Mouse (Mus musculus) lung, embryonic 14.5 days (tissue): ENCODE results near the gene Rsph14. TPM values are rescaled to one million over a fixed set of nuclear protein-coding genes. Genes with fewer than 3 reads are reported as not detected.

Source experiments
- ATAC-seq: fragments of 200-750 bp; cut with Nextera tagmentation; 2 replicates; pipeline ENCODE4 v1.8.0; 2017; ENCODE audit warnings: mild to moderate bottlenecking, moderate TSS enrichment, moderate library complexity; ENCODE audit not compliant: insufficient read depth
- DNase-seq: peaks from one replicate; pipeline ENCODE4 v3.0.0-alpha.2; 2015
- H3K27ac ChIP-seq: fragments of 300-500 bp; sonication (generic); 2 replicates; pipeline ENCODE4 v1.5.1; 2014; ENCODE audit warnings: low read depth, mild to moderate bottlenecking, moderate library complexity
- H3K27me3 ChIP-seq: fragments of 300-500 bp; sonication (generic); 2 replicates; pipeline ENCODE4 v1.6.1; 2014; ENCODE audit warnings: low read length, control low read depth; ENCODE audit not compliant: insufficient read depth
- H3K36me3 ChIP-seq: fragments of 300-500 bp; sonication (generic); 2 replicates; pipeline ENCODE4 v1.6.1; 2014; ENCODE audit warnings: control low read depth; ENCODE audit not compliant: insufficient read depth
- H3K4me1 ChIP-seq: fragments of 300-500 bp; sonication (generic); 2 replicates; pipeline ENCODE4 v1.6.1; 2014; ENCODE audit warnings: antibody characterized with exemption, control low read depth; ENCODE audit not compliant: insufficient read depth
- H3K4me2 ChIP-seq: fragments of 300-500 bp; sonication (generic); 2 replicates; pipeline ENCODE4 v1.6.1; 2014; ENCODE audit warnings: mild to moderate bottlenecking
- H3K4me3 ChIP-seq: fragments of 300-500 bp; sonication (generic); 2 replicates; pipeline ENCODE4 v1.5.1; 2014; ENCODE audit warnings: low read depth, low read length
- H3K9ac ChIP-seq: fragments of 300-500 bp; sonication (generic); 2 replicates; pipeline ENCODE4 v1.6.1; 2014
- H3K9me3 ChIP-seq: fragments of 300-500 bp; sonication (generic); 2 replicates; pipeline ENCODE4 v1.6.1; 2016; ENCODE audit warnings: low read depth, low read length, control low read depth
- CTCF ChIP-seq: IDR thresholded peaks from 2 replicates; pipeline ENCODE4 v1.5.1; 2016; ENCODE audit warnings: antibody characterized with exemption, low read depth
- WGBS: fragments of 180-500 bp; shearing (Covaris S2); extraction: QIAGEN DNeasy Blood & Tissue Kit; methylation state at CpG from one replicate; pipeline ENCODE4 v1.1.7; 2014; 5-methylcytosine and 5-hydroxymethylcytosine counted together
- polyA plus RNA-seq: library from polyadenylated mRNA; unstranded; fragments of >200 nt; fragmentation: Nextera tagmentation; extraction: Ambion mirVana; gene quantifications from 2 replicates; pipeline ENCODE4 v1.2.1, GENCODE M21; 2014

The Rsph14 gene
- polyA plus RNA-seq, 1 experiment from 2014 or later, result not detected

DNA sequence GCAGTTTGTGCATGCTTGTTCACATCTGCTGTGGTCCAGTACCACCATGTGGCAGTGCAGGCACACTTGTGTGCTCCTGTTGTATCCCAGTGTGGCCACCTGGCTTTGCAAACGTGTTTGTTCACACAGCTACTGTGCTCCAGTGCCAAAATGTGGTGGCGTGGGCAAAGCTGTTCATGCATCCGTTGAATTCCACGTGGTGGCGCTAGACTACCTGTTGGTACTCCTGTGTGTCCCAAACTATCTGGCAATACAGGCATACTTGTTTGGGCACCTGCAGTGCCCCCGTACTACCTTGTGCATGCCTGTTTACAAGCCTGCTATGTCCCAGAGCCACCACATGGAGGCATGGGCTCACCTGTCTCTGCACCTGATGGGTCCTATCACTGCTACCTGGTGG, 97.4 kb downstream of the Rsph14 start:
- Histone ChIP-seq H3K9me3 (no peaks in the 10 kb centered on the region), H3K27me3 (no peaks in the 10 kb centered on the region), H3K4me1 (no peaks in the 10 kb centered on the region), H3K9ac (no peak overlapping the region), H3K27ac (no peak overlapping the region), H3K4me2 (no peak overlapping the region), H3K4me3 (no peak overlapping the region), H3K36me3 (no peaks in the 10 kb centered on the region)
- WGBS, result 23% methylated on average over 6 of the region's 6 CpGs
- DNase-seq (peak; percentile 44), ATAC-seq (no peak)
- peak; percentile 52 for TF ChIP-seq CTCF

DNA sequence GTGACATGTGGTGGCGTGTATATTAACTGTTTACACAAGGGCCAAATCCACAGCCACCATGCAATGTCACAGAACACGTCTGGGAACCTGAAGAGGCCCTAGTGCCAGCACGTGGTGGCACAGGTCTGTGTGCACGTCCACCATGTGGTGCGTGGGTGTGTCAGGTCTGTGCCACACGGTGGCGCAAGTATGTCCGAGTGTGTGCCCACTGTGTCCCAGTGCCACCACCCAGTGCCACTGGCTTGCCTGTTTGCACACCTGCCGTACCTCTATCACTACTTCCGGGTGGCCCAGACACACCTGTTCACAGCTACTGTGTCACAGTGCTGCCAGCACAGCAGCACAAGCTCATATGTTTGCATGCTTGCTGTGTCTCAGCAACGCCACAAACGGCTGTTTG, 97.9 kb downstream of the Rsph14 start:
- DNase-seq (no peak), ATAC-seq (no peak)
- Histone ChIP-seq H3K36me3 (no peaks in the 10 kb centered on the region), H3K4me2 (no peak overlapping the region), H3K27me3 (no peaks in the 10 kb centered on the region), H3K9ac (no peak overlapping the region), H3K9me3 (no peaks in the 10 kb centered on the region), H3K4me3 (no peak overlapping the region), H3K4me1 (no peaks in the 10 kb centered on the region), H3K27ac (no peak overlapping the region)
- no peak for TF ChIP-seq CTCF
- WGBS, result 70% methylated on average over 12 of the region's 12 CpGs

DNA sequence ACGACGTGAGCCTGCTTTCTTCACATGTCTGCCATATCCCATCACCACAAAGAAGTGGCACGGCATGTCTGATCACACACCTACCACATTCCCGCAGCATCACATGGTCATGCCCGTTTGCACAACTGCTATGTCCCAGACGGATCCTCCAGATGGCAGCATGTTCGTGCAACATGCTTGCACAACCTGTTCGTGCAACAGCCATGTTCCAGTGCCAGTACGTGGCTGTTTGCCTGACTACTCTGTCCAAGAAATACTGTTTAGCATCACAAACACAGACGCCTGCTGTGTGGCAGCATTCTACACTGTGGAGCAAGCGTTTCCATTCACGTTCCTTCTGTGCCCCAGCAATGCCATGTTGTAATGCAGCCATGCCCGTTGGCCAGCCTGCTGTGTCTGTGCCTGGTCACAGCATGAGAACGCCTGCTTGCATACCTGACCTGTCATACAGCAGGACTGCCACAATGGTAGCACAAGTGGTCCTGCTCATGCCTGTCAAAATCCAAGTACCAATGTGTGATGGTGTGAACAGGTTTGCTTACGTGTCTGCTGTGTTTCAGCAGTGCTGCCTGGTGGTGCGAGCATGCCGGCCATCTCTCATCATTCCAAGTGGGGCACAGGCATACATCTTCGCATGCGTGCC, 98.7 kb downstream of the Rsph14 start:
- Histone ChIP-seq H3K9me3 (no peaks in the 10 kb centered on the region), H3K27ac (no peak overlapping the region), H3K9ac (no peak overlapping the region), H3K4me2 (no peak overlapping the region), H3K36me3 (no peaks in the 10 kb centered on the region), H3K27me3 (no peaks in the 10 kb centered on the region), H3K4me3 (no peak overlapping the region), H3K4me1 (no peaks in the 10 kb centered on the region)
- no peak for ATAC-seq
- 0 out of 2 replicates have a peak, but pooled peaks have one; percentile 18 for TF ChIP-seq CTCF
- 82% methylated on average over 19 of the region's 19 CpGs for WGBS
- no peak for DNase-seq

DNA sequence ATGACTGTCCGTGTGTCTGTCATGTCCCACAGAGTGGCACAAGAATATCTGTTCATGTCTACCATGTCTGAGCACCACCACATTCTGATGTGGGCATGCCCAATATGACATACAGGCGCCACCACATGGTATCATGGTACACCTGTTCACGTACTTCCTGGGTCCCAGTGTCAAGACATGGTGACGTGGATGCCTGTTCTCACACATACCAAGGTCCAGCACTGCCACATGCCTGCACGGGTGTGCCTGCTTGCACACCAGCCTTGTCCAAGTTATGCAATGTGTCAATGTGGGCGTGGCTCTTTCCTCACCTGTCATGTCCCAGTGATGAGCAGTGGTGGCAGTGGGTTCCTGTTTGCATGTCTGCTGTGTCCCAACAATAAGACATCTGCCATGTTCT, 99.9 kb downstream of the Rsph14 start:
- ATAC-seq (no peak), DNase-seq (no peak)
- Histone ChIP-seq H3K27ac (no peak overlapping the region), H3K27me3 (no peaks in the 10 kb centered on the region), H3K4me3 (no peak overlapping the region), H3K4me2 (no peak overlapping the region), H3K4me1 (no peaks in the 10 kb centered on the region), H3K9me3 (no peaks in the 10 kb centered on the region), H3K36me3 (no peaks in the 10 kb centered on the region), H3K9ac (no peak overlapping the region)
- no peak for TF ChIP-seq CTCF
- WGBS, result 76% methylated on average over 6 of the region's 6 CpGs

DNA sequence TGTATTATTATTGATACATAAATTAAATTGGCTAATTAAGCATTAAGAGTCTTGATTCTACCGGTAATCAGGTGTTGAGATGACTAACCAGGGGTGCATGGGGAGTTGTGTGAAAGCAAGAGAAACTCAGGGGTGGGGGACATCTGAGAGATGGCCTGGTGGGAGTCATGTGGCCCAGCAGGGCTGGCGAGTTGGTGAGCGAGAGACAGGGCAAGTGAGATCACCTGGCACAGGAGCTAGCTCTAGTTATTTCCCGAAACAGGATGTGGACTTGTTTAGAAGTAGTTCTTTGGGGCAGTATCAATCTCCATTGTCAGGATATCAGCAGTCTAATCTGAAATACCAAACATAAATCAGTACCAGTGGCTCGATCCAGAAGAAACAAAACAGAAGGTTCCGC, 100.8 kb downstream of the Rsph14 start:
- 71% methylated on average over 6 of the region's 6 CpGs for WGBS
- Histone ChIP-seq H3K4me1 (no peaks in the 10 kb centered on the region), H3K4me3 (no peak overlapping the region), H3K4me2 (no peak overlapping the region), H3K27me3 (no peaks in the 10 kb centered on the region), H3K36me3 (no peaks in the 10 kb centered on the region), H3K9ac (no peak overlapping the region), H3K9me3 (no peaks in the 10 kb centered on the region), H3K27ac (no peak overlapping the region)
- DNase-seq, result no peak
- no peak for TF ChIP-seq CTCF
- ATAC-seq, result no peak

DNA sequence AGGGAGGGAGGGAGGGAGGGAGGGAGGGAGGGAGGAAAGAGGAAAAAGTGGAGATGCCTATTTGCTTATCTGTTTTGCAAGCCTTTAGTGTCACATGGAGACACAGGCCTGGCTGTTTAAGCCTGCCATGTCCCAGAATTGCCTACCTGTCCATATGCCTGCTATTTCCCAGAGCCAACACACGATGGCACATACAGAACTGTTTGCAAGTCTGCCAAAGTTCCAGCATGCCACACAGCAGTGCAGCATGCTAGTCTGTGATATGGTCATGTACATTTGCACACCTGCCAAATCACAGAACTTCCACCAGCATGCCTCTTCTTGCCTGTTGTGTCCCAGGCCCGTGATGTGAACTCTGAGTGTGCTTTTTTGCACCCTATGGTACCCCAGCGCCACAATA, 101.8 kb downstream of the Rsph14 start:
- DNase-seq (no peak), ATAC-seq (no peak)
- TF ChIP-seq CTCF, result no peak
- no peak overlapping the region for H3K27ac ChIP-seq
- no peak overlapping the region for H3K9ac ChIP-seq
- H3K4me1 ChIP-seq, result no peaks in the 10 kb centered on the region
- H3K36me3 ChIP-seq, result no peaks in the 10 kb centered on the region
- H3K27me3 ChIP-seq, result no peaks in the 10 kb centered on the region
- H3K4me2 ChIP-seq, result no peak overlapping the region
- 68% methylated on average over 3 of the region's 3 CpGs for WGBS
- H3K4me3 ChIP-seq, result no peak overlapping the region
- H3K9me3 ChIP-seq, result no peaks in the 10 kb centered on the region

DNA sequence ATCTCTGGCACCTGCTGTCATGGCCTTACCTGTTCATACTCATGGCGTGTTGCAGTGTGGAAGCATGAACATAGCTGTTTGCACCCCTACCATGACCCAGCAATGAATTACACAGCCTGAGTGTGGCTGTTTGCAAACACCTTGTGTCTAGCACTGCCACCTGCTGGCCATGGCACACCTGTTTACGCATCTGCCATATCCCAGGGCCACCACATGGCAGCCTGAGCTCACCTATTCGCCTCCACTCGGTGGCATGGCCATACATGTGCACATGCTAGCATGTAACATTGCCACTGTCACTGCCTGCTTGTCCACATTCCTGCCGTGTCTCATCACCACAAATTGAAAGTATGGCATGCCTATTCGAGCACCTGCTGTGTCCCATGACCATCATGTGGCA, 102.8 kb downstream of the Rsph14 start:
- TF ChIP-seq CTCF, result peak; percentile 60
- H3K4me3 ChIP-seq, result no peak overlapping the region
- WGBS, result 69% methylated on average over 6 of the region's 6 CpGs
- no peak overlapping the region for H3K4me2 ChIP-seq
- DNase-seq (no peak), ATAC-seq (no peak)
- H3K4me1 ChIP-seq, result no peaks in the 10 kb centered on the region
- no peak overlapping the region for H3K27ac ChIP-seq
- H3K27me3 ChIP-seq, result no peaks in the 10 kb centered on the region
- no peaks in the 10 kb centered on the region for H3K36me3 ChIP-seq
- no peak overlapping the region for H3K9ac ChIP-seq
- H3K9me3 ChIP-seq, result no peaks in the 10 kb centered on the region

DNA sequence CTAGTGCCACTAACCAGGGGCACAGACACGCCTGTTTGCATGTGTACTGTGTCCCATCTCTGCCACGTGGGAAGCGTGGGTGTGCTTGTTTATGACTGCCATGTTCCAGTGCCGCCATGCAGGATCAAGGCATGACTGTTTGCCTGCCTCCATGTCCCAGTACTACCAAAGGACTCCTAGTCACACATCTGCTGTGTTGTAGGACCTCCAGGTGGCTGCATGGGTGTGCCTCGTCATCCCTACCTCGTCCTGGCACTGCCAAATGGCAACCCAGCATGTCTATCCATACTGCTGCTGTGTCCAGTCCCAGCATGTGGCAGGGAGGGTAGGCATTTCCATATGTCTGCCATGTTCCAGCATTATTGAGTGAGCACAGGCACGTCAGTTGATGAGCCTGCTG, 104.1 kb downstream of the Rsph14 start:
- no peak overlapping the region for H3K4me2 ChIP-seq
- DNase-seq, result no peak

More for the DNA sequence above, 104.1 kb downstream of the Rsph14 start:
- no peaks in the 10 kb centered on the region for H3K27me3 ChIP-seq
- no peak overlapping the region for H3K9ac ChIP-seq
- no peak for TF ChIP-seq CTCF
- ATAC-seq, result no peak
- no peak overlapping the region for H3K27ac ChIP-seq
- H3K9me3 ChIP-seq, result no peaks in the 10 kb centered on the region
- no peak overlapping the region for H3K4me3 ChIP-seq
- no peaks in the 10 kb centered on the region for H3K36me3 ChIP-seq
- no peaks in the 10 kb centered on the region for H3K4me1 ChIP-seq
- 79% methylated on average over 7 of the region's 7 CpGs for WGBS
